Mouse (Mus musculus) left cerebral cortex, postnatal 25 days (tissue): ENCODE measurements at regions not wholly inside any gene's neighbourhood (a gene's known extent, or its start where the extent isn't known, plus 50 kb on each side); places are given as distances from the start of the nearest gene placed in this dataset.

Experiments used
- DNase-seq, 2 experiments: peaks; one replicate each; pipeline ENCODE4 v3.0.0; 2022; ENCODE audit warnings: low spot score in 2 of 2, mixed read lengths in 1 of 2
- intact Hi-C: fragments of 180-260 bp; cut with DNase I; formaldehyde crosslinking; loops from one replicate; pipeline ENCODE4 v1.15.1; 2025

- no peak for DNase-seq
- intact Hi-C loops, result no loop called here
Measured at GRCm38 (mm10) chr13:44523516-44523915, 205.8 kb upstream of the Jarid2 start.

GRCm38 (mm10) chr13:44530867-44531564 is 198.3 kb upstream of the Jarid2 start:
- intact Hi-C loops, result no loop called here
- no peak for DNase-seq

- DNase-seq, result no peak
- intact Hi-C loops, result no loop called here
Measured at GRCm38 (mm10) chr13:44532631-44533180, 196.6 kb upstream of the Jarid2 start.

- no peak for DNase-seq
- intact Hi-C loops, result no loop called here
Measured at GRCm38 (mm10) chr13:44534575-44535080, 194.6 kb upstream of the Jarid2 start.

GRCm38 (mm10) chr13:44535441-44535840 is 193.8 kb upstream of the Jarid2 start:
- intact Hi-C loops, result no loop called here

GRCm38 (mm10) chr13:44538238-44538637 is 191.0 kb upstream of the Jarid2 start:
- no peak for DNase-seq
- intact Hi-C loops, result no loop called here

More at GRCm38 (mm10) chr13:44535441-44535840, 193.8 kb upstream of the Jarid2 start:
- no peak for DNase-seq

- intact Hi-C loops, result no loop called here
- no peak for DNase-seq
Measured at GRCm38 (mm10) chr13:44540401-44540800, 188.9 kb upstream of the Jarid2 start.

GRCm38 (mm10) chr13:44541243-44541653 is 188.0 kb upstream of the Jarid2 start:
- intact Hi-C loops, result no loop called here

GRCm38 (mm10) chr13:44544786-44545185 is 184.5 kb upstream of the Jarid2 start:
- intact Hi-C loops, result no loop called here
- DNase-seq, result no peak

More at GRCm38 (mm10) chr13:44541243-44541653, 188.0 kb upstream of the Jarid2 start:
- DNase-seq, result no peak

GRCm38 (mm10) chr13:44546289-44546688 is 183.0 kb upstream of the Jarid2 start:
- intact Hi-C loops, result no loop called here

GRCm38 (mm10) chr13:44548880-44549279 is 180.4 kb upstream of the Jarid2 start:
- intact Hi-C loops, result no loop called here

More at GRCm38 (mm10) chr13:44546289-44546688, 183.0 kb upstream of the Jarid2 start:
- DNase-seq, result no peak

GRCm38 (mm10) chr13:44553363-44553762 is 175.9 kb upstream of the Jarid2 start:
- intact Hi-C loops, result no loop called here

More at GRCm38 (mm10) chr13:44548880-44549279, 180.4 kb upstream of the Jarid2 start:
- no peak for DNase-seq

GRCm38 (mm10) chr13:44554686-44555463 is 174.4 kb upstream of the Jarid2 start:
- DNase-seq, result no peak
- intact Hi-C loops, result no loop called here

More at GRCm38 (mm10) chr13:44553363-44553762, 175.9 kb upstream of the Jarid2 start:
- DNase-seq, result no peak

- DNase-seq, result no peak
- intact Hi-C loops, result no loop called here
Measured at GRCm38 (mm10) chr13:44555979-44556378, 173.3 kb upstream of the Jarid2 start.

GRCm38 (mm10) chr13:44558051-44558450 is 171.2 kb upstream of the Jarid2 start:
- peak; percentile 29 to 64 for DNase-seq
- intact Hi-C loops, result no loop called here

- DNase-seq, result no peak
- intact Hi-C loops, result no loop called here
Measured at GRCm38 (mm10) chr13:44558491-44559177, 170.6 kb upstream of the Jarid2 start.

GRCm38 (mm10) chr13:44559178-44559565 is 170.1 kb upstream of the Jarid2 start:
- intact Hi-C loops, result no loop called here
- DNase-seq, result no peak

- no peak for DNase-seq
- intact Hi-C loops, result no loop called here
Measured at GRCm38 (mm10) chr13:44559706-44560105, 169.6 kb upstream of the Jarid2 start.

- DNase-seq, result no peak
- intact Hi-C loops, result no loop called here
Measured at GRCm38 (mm10) chr13:44564705-44565104, 164.6 kb upstream of the Jarid2 start.

GRCm38 (mm10) chr13:44567696-44568095 is 161.6 kb upstream of the Jarid2 start:
- DNase-seq, result no peak
- intact Hi-C loops, result no loop called here
